Mouse (Mus musculus): Measurements from ENCODE around the gene Nav1.
A peak's percentile ranks its signal among the peaks of the same experiment; 100 is the strongest.

Nav1 gene

GRCm38 (mm10) chr1:135615715-135616641 lies 8.9 kb upstream of the Nav1 start:
- DNase-seq (ENCODE audit: low spot score), result peak; percentile 36

DNA sequence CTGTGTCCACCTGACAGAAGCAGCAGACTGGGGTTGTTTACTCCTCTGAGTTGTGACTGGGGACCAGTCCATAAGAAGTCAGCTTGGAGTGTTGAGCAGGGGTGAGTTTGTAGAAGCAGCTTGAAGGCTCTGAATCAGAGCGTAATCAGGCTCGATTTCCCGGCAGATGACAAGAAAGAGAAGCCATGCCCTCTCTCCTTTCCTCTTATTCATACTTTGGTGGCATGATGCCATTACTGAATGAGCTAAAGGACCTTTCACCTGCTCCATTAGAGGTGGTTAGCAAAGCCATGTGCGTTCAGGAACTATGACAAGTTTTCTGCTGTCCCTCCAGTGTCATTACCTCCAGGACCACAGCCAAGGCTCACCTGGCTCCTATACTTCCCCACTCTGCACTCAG lies 2.5 kb upstream of the Nav1 start:
- DNase-seq (ENCODE audit: low spot score), result no peak

GRCm38 (mm10) chr1:135606355-135607015 lies 610 bp downstream of the Nav1 start:
- no peak for DNase-seq (ENCODE audit: low spot score)

GRCm38 (mm10) chr1:135605530-135605929 lies 1.6 kb downstream of the Nav1 start:
- DNase-seq (ENCODE audit: low spot score), result no peak

GRCm38 (mm10) chr1:135604361-135605052 lies 2.6 kb downstream of the Nav1 start:
- no peak for DNase-seq (ENCODE audit: low spot score)

GRCm38 (mm10) chr1:135603121-135603870 lies 3.8 kb downstream of the Nav1 start:
- no peak for DNase-seq (ENCODE audit: low spot score)

- no peak for DNase-seq (ENCODE audit: low spot score)
Measured at GRCm38 (mm10) chr1:135600023-135601005, 6.8 kb downstream of the Nav1 start.

GRCm38 (mm10) chr1:135598251-135598879 lies 8.7 kb downstream of the Nav1 start:
- no peak for DNase-seq (ENCODE audit: low spot score)

DNA sequence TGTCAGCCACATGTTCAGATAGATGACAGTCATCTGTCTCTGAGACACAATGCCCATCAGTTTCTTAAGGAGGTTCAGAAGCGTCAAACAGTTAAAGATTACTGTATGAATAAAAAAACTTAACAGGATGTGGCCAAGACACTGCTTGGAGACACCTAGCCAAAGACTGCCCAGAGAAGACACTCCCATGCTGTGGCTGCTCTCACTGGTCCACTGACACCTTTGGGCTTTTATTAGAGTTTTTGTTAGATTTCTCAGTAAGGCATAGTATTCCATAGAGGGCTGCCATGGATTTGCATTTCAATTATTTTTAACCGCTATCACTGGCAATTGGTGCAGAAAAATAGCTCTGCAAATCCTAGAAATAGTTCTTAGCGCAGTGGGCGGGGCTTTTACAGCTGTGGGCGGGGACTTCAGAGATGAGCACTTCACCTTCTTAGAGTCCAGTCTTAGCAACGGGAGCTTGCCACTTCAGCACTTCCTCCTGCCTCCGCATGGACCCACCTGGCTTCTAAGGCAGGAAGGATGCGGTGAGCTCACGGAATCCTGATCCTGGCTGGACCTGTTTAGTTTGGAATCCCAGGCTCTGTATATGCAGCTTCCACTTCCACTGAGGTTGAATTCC lies 12.7 kb downstream of the Nav1 start:
- DNase-seq (ENCODE audit: low spot score), result no peak

GRCm38 (mm10) chr1:135593560-135594278 lies 13.4 kb downstream of the Nav1 start:
- no peak for DNase-seq (ENCODE audit: low spot score)

DNA sequence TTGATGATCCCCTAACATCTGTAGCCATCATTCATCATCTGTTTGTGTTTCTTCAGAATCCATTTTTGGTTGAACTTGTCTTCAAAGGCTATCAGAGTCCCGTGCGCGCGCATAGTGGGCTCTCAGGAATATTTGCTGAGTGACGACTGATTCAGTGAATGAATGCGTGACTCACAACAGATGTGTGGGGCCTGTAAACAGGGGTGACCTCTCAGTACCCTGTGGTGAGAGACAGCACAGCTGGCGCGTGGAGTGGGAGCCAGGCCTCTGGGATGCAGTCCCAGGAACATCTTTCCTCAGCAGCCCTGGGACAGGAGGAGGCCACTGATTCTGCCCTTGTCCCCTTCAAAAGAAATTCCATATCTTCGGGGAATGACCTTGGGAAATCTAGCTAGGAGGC lies 16.3 kb downstream of the Nav1 start:
- DNase-seq (ENCODE audit: low spot score), result no peak

DNA sequence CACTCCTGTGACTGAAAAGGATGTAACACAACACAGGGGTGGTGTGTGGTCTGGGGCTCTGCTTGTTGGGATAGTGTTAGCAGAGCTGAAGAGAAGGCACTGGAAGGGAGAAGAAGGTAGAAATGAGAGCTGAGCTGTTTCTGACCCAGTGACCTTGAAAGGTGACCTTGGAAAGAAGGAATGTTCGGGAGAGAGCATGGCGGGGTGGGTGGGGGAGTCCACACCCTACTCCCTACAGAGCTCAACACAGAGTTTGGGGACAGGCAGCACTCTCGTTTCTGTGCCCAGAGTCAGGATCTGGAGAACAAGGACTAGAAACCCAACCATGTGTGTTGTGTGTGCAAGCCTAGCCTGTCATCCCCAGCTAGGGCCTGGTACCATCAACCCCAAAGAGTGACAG lies 18.1 kb downstream of the Nav1 start:
- DNase-seq (ENCODE audit: low spot score), result no peak

GRCm38 (mm10) chr1:135586903-135587302 lies 20.2 kb downstream of the Nav1 start:
- no peak for DNase-seq (ENCODE audit: low spot score)

- peak; percentile 65 for DNase-seq (ENCODE audit: low spot score)
Measured at GRCm38 (mm10) chr1:135585573-135585972, 21.5 kb downstream of the Nav1 start.

GRCm38 (mm10) chr1:135584587-135585541 lies 22.2 kb downstream of the Nav1 start:
- peak; percentile 33 for DNase-seq (ENCODE audit: low spot score)

- no peak for DNase-seq (ENCODE audit: low spot score)
Measured at GRCm38 (mm10) chr1:135583678-135584515, 23.2 kb downstream of the Nav1 start.

DNA sequence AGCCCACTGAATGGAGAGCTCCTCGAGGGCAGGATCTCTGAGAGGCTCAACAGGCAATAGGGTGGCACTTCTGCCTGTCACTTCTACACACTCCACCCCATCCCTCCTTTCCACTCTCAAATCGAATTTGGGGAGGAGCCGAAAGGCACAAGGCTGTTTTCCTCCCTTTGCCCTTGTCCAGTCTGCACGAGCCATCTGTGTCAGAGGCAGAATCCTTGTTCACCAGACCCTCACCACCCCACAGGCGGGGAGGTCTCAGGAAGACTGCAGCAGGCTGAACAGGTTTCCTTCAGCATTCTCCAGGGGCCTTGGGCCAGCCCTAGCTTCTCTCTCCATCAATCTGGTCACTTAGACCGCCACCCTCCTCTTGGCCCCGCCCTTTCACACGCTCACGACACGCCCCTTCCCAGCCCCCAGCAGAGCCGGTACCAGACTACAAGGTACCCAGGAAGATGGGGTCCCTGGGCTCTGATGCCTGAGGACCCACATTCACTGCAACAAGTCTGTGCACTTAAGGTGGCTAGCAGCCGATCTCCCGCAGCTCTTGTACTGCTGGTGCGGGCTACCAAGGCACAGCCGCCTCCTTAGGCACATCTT lies 23.9 kb downstream of the Nav1 start:
- peak; percentile 60 for DNase-seq (ENCODE audit: low spot score)
